Mouse (Mus musculus) MEL (cell line): ENCODE results near the gene Acin1. TPM values are rescaled to one million over a fixed set of nuclear protein-coding genes. Genes with fewer than 3 reads are reported as not detected.

Experiments
- DNase-seq: peaks from one replicate; pipeline ENCODE4 v3.0.0; 2011; ENCODE audit warnings: low read depth, low spot score
- H3K27ac ChIP-seq: 2 replicates; pipeline ENCODE4 v1.5.1; 2012; ENCODE audit warnings: low read depth, mild to moderate bottlenecking, control low read depth, low read length, moderate library complexity; ENCODE audit not compliant: control insufficient read depth
- H3K27me3 ChIP-seq, 2 experiments: fragments of 150-350 bp in 1 of 2; sonication (generic) in 1 of 2; 2 replicates each; pipeline ENCODE4 v1.6.1; 2012; ENCODE audit warnings: low read length in 2 of 2, mild to moderate bottlenecking in 2 of 2, improper control_type of control experiment in 1 of 2, moderate library complexity in 1 of 2; ENCODE audit not compliant: insufficient read depth in 2 of 2, control insufficient read depth in 1 of 2
- H3K36me3 ChIP-seq, 2 experiments: 2 replicates each; pipeline ENCODE4 v1.6.1; 2012 to 2014; ENCODE audit warnings: low read length in 2 of 2, improper control_type of control experiment in 1 of 2, inconsistent platforms in 1 of 2, mild to moderate bottlenecking in 1 of 2; ENCODE audit not compliant: insufficient read depth in 2 of 2, control insufficient read depth in 1 of 2
- H3K4me1 ChIP-seq, 2 experiments: fragments of 150-350 bp in 1 of 2; sonication (generic) in 1 of 2; 2 replicates each; pipeline ENCODE4 v1.6.1; 2012; ENCODE audit warnings: low read length in 2 of 2, improper control_type of control experiment in 1 of 2, mild to moderate bottlenecking in 1 of 2; ENCODE audit not compliant: insufficient read depth in 2 of 2, control insufficient read depth in 1 of 2
- H3K4me3 ChIP-seq, 2 experiments: fragments of 150-350 bp in 1 of 2; sonication (generic) in 1 of 2; 2 replicates each; pipeline ENCODE4 v1.5.1; 2012; ENCODE audit warnings: low read depth in 2 of 2, low read length in 2 of 2, mild to moderate bottlenecking in 2 of 2, moderate library complexity in 2 of 2, control low read depth in 1 of 2, improper control_type of control experiment in 1 of 2; ENCODE audit not compliant: control insufficient read depth in 1 of 2, insufficient read depth in 1 of 2
- H3K79me2 ChIP-seq: 2 replicates; pipeline ENCODE4 v1.6.1; 2012; ENCODE audit warnings: mild to moderate bottlenecking, low read length, moderate library complexity; ENCODE audit not compliant: control insufficient read depth, poor library complexity, insufficient read depth
- H3K9ac ChIP-seq: 2 replicates; pipeline ENCODE4 v1.6.1; 2012; ENCODE audit warnings: low read depth, mild to moderate bottlenecking, control low read depth, low read length, moderate library complexity; ENCODE audit not compliant: control insufficient read depth, poor library complexity, severe bottlenecking
- H3K9me3 ChIP-seq: fragments of 150-350 bp; sonication (generic); replicated peaks from 2 replicates; pipeline ENCODE4 v1.6.1; 2012; ENCODE audit warnings: mild to moderate bottlenecking, low read length, improper control_type of control experiment, moderate library complexity; ENCODE audit not compliant: insufficient read depth
- CHD2 ChIP-seq: IDR thresholded peaks from 2 replicates; pipeline ENCODE4 v1.6.1; 2011; ENCODE audit warnings: low read length, improper control_type of control experiment
- E2F4 ChIP-seq: IDR thresholded peaks from 2 replicates; pipeline ENCODE4 v1.6.1; 2011; ENCODE audit warnings: low read depth, low read length, improper control_type of control experiment, borderline replicate concordance
- EP300 ChIP-seq, 2 experiments: IDR thresholded peaks; 2 replicates each; pipeline ENCODE4 v1.6.1; 2011; ENCODE audit warnings: improper control_type of control experiment in 2 of 2, low read length in 2 of 2, low read depth in 1 of 2, mild to moderate bottlenecking in 1 of 2
- ETS1 ChIP-seq: IDR thresholded peaks from 2 replicates; pipeline ENCODE4 v1.6.1; 2012; ENCODE audit warnings: low read depth, mild to moderate bottlenecking, inconsistent platforms, low read length, improper control_type of control experiment, moderate library complexity
- GATA1 ChIP-seq: IDR thresholded peaks from 2 replicates; pipeline ENCODE4 v1.6.1; 2011; ENCODE audit warnings: low read depth, low read length, improper control_type of control experiment
- HCFC1 ChIP-seq: IDR thresholded peaks from 2 replicates; pipeline ENCODE4 v1.6.1; 2012; ENCODE audit warnings: low read depth, mild to moderate bottlenecking, inconsistent platforms, low read length, improper control_type of control experiment, moderate library complexity
- KAT2A ChIP-seq: conservative IDR thresholded peaks from 2 replicates; pipeline ENCODE4 v1.6.1; 2012; ENCODE audit warnings: low read depth, low read length, improper control_type of control experiment, inconsistent platforms
- MAFK ChIP-seq: IDR thresholded peaks from 2 replicates; pipeline ENCODE4 v1.6.1; 2011; ENCODE audit warnings: low read depth, mild to moderate bottlenecking, low read length, improper control_type of control experiment, borderline replicate concordance
- MAX ChIP-seq: IDR thresholded peaks from 2 replicates; pipeline ENCODE4 v1.6.1; 2011; ENCODE audit warnings: low read length, improper control_type of control experiment
- MYC ChIP-seq: IDR thresholded peaks from 2 replicates; pipeline ENCODE4 v1.6.1; 2011; ENCODE audit warnings: low read depth, mild to moderate bottlenecking, low read length, improper control_type of control experiment, moderate library complexity
- NELFE ChIP-seq: IDR thresholded peaks from 2 replicates; pipeline ENCODE4 v1.6.1; 2011; ENCODE audit warnings: low read depth, low read length, improper control_type of control experiment
- NRF1 ChIP-seq: IDR thresholded peaks from 2 replicates; pipeline ENCODE4 v1.6.1; 2014; ENCODE audit warnings: low read depth, mild to moderate bottlenecking, inconsistent platforms, low read length, improper control_type of control experiment, moderate library complexity; ENCODE audit not compliant: poor library complexity, insufficient read depth, severe bottlenecking
- POLR2A ChIP-seq, 2 experiments: IDR thresholded peaks; 2 replicates each; pipeline ENCODE4 v1.6.1; 2011 to 2012; ENCODE audit warnings: low read length in 2 of 2, mild to moderate bottlenecking in 2 of 2, control low read depth in 1 of 2, improper control_type of control experiment in 1 of 2, low read depth in 1 of 2, moderate library complexity in 1 of 2; ENCODE audit not compliant: control insufficient read depth in 1 of 2, insufficient read depth in 1 of 2, poor library complexity in 1 of 2
- POLR2AphosphoS5 ChIP-seq: IDR thresholded peaks from 2 replicates; pipeline ENCODE4 v1.6.1; 2012; ENCODE audit warnings: low read depth, borderline replicate concordance, mild to moderate bottlenecking, inconsistent platforms, low read length, moderate library complexity, mixed read lengths
- RAD21 ChIP-seq: IDR thresholded peaks from 2 replicates; pipeline ENCODE4 v1.6.1; 2011; ENCODE audit warnings: mild to moderate bottlenecking, low read depth, low read length, improper control_type of control experiment
- RCOR1 ChIP-seq: IDR thresholded peaks from 2 replicates; pipeline ENCODE4 v1.6.1; 2012; ENCODE audit warnings: low read depth, mild to moderate bottlenecking, inconsistent platforms, low read length, improper control_type of control experiment
- SIN3A ChIP-seq: IDR thresholded peaks from 2 replicates; pipeline ENCODE4 v1.6.1; 2012; ENCODE audit warnings: low read length, improper control_type of control experiment, inconsistent platforms
- TAL1 ChIP-seq: IDR thresholded peaks from 2 replicates; pipeline ENCODE4 v1.6.1; 2012; ENCODE audit warnings: mild to moderate bottlenecking, inconsistent platforms, low read length, moderate library complexity, mixed read lengths
- TBP ChIP-seq: IDR thresholded peaks from 2 replicates; pipeline ENCODE4 v1.8.0; 2011; ENCODE audit warnings: low read depth, low read length, improper control_type of control experiment
- UBTF ChIP-seq: IDR thresholded peaks from 2 replicates; pipeline ENCODE4 v1.6.1; 2012; ENCODE audit warnings: low read depth, mild to moderate bottlenecking, inconsistent platforms, low read length, improper control_type of control experiment, moderate library complexity, borderline replicate concordance; ENCODE audit not compliant: insufficient read depth
- USF1 ChIP-seq: IDR thresholded peaks from 2 replicates; pipeline ENCODE4 v1.6.1; 2014; ENCODE audit warnings: low read depth, mild to moderate bottlenecking, inconsistent platforms, low read length, improper control_type of control experiment, moderate library complexity
- USF2 ChIP-seq, 2 experiments: IDR thresholded peaks; 2 replicates each; pipeline ENCODE4 v1.6.1; 2011 to 2012; ENCODE audit warnings: improper control_type of control experiment in 2 of 2, low read length in 2 of 2, borderline replicate concordance in 1 of 2, inconsistent platforms in 1 of 2, low read depth in 1 of 2, mild to moderate bottlenecking in 1 of 2; ENCODE audit not compliant: insufficient read depth in 1 of 2
- ZC3H11A ChIP-seq: IDR thresholded peaks from 2 replicates; pipeline ENCODE4 v1.6.1; 2012; ENCODE audit warnings: low read depth, mild to moderate bottlenecking, inconsistent platforms, low read length, improper control_type of control experiment
- ZKSCAN1 ChIP-seq: IDR thresholded peaks from 2 replicates; pipeline ENCODE4 v1.6.1; 2012; ENCODE audit warnings: low read depth, mild to moderate bottlenecking, inconsistent platforms, low read length, improper control_type of control experiment, moderate library complexity
- ZNF384 ChIP-seq: IDR thresholded peaks from 2 replicates; pipeline ENCODE4 v1.6.1; 2012; ENCODE audit warnings: low read depth, mild to moderate bottlenecking, inconsistent platforms, low read length, improper control_type of control experiment
- polyA plus RNA-seq, 2 experiments: library from polyadenylated mRNA; stranded (reverse) in 1 of 2; unstranded in 1 of 2; fragments of >175 nt in 1 of 2; fragments of >200 nt in 1 of 2; gene quantifications; 2 replicates each; pipeline versions ENCODE4 v1.2.1 to v1.2.4; 2012; ENCODE audit warnings: low replicate concordance in 2 of 2, low read depth in 1 of 2; ENCODE audit not compliant: insufficient read length in 2 of 2, insufficient read depth in 1 of 2, missing spikeins in 1 of 2
- total RNA-seq: library from RNA; depleted of rRNA; stranded (reverse); fragments of 300-350 nt; gene quantifications from 2 replicates; pipeline ENCODE4 v1.2.3, GENCODE M21; 2012

The Acin1 gene
- total and polyA plus RNA-seq, 3 experiments = 103 to 248 (median 115) TPM

GRCm38 (mm10) chr14:54732206-54732605, 45.5 kb upstream of the Acin1 start:
- H3K79me2 ChIP-seq = no peaks in the 10 kb centered on the region
- DNase-seq = no peak
- H3K9me3 ChIP-seq = no peaks in the 10 kb centered on the region
- TF ChIP-seq ZNF384 (no peak), EP300 (IDR thresholded peaks at IDR 0.05; ENCODE audit: low read depth in 1 of 2, low read length in 2 of 2) (no peak), ETS1 (no peak), GATA1 (no peak), HCFC1 (no peak), MYC (no peak), RCOR1 (no peak), KAT2A (no peak), CHD2 (no peak), TAL1 (no peak), ZC3H11A (no peak), SIN3A (no peak), POLR2AphosphoS5 (no peak), USF2 (IDR thresholded peaks at IDR 0.05; ENCODE audit: borderline replicate concordance in 1 of 2, insufficient read depth in 1 of 2, low read depth in 1 of 2, low read length in 2 of 2) (no peak), USF1 (no peak), NRF1 (no peak), NELFE (no peak)
- no peak overlapping the region for H3K9ac ChIP-seq
- H3K36me3 ChIP-seq = no peaks in the 10 kb centered on the region
- no peak overlapping the region for H3K27ac ChIP-seq
- no peaks in the 10 kb centered on the region for H3K27me3 ChIP-seq
- H3K4me3 ChIP-seq = no peak overlapping the region
- H3K4me1 ChIP-seq = peaks cover 0 to 16% of the 10 kb centered on the region in 2 experiments; a peak in 3 of 4 replicates

DNA sequence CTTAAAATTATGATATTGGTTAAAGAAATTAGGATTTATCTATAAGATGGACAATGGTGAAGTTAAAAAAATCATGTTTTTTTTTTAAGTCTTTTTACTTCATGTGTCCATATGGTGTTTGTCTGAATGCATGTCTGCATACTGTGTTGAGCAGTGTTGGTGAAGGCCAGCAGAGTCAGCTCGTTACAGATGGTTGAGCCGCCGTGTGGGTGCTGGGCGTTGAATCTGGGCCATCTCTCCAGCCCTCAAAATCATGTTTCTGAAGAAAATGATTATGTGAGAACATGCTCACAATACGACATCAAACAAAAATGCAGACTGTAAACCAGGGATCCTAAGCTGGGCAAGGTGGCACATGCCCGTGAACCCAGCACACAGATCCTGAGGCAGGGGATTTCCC, 43.6 kb upstream of the Acin1 start:
- no peak for DNase-seq
- Histone ChIP-seq H3K4me3 (no peak overlapping the region), H3K27ac (no peak overlapping the region), H3K79me2 (no peaks in the 10 kb centered on the region), H3K4me1 (peaks cover 0 to 10% of the 10 kb centered on the region in 2 experiments; a peak in 1 of 4 replicates), H3K27me3 (no peaks in the 10 kb centered on the region), H3K9me3 (no peaks in the 10 kb centered on the region), H3K36me3 (no peaks in the 10 kb centered on the region), H3K9ac (no peak overlapping the region)
- no peak for TF ChIP-seq ETS1
- TF ChIP-seq RAD21 = no peak
- TF ChIP-seq NRF1 = no peak
- no peak for TF ChIP-seq HCFC1
- TF ChIP-seq RCOR1 = no peak
- TF ChIP-seq TAL1 = no peak
- no peak for TF ChIP-seq E2F4
- no peak for TF ChIP-seq TBP
- TF ChIP-seq EP300 (IDR thresholded peaks at IDR 0.05; ENCODE audit: low read depth in 1 of 2, low read length in 2 of 2) = no peak
- TF ChIP-seq UBTF = no peak
- TF ChIP-seq POLR2A (IDR thresholded peaks at IDR 0.05; ENCODE audit: control insufficient read depth in 1 of 2, insufficient read depth in 1 of 2, low read depth in 1 of 2, low read length in 2 of 2, poor library complexity in 1 of 2) = no peak
- TF ChIP-seq KAT2A = no peak
- TF ChIP-seq MAFK = no peak
- TF ChIP-seq MAX = no peak
- no peak for TF ChIP-seq ZC3H11A
- TF ChIP-seq USF2 (IDR thresholded peaks at IDR 0.05; ENCODE audit: borderline replicate concordance in 1 of 2, insufficient read depth in 1 of 2, low read depth in 1 of 2, low read length in 2 of 2) = no peak
- no peak for TF ChIP-seq ZKSCAN1
